Mouse (Mus musculus) stomach, embryonic 14.5 days (tissue): Measurements from ENCODE around the gene Cdhr2. TPM values are rescaled to one million over a fixed set of nuclear protein-coding genes. Genes with fewer than 3 reads are reported as not detected.

Experiments
- ATAC-seq: fragments of 200-750 bp; cut with Nextera tagmentation; 2 replicates; pipeline ENCODE4 v1.8.0; 2017; ENCODE audit warnings: low read depth, moderate TSS enrichment; ENCODE audit not compliant: insufficient number of reproducible peaks, insufficient read depth, low FRiP score
- H3K27ac ChIP-seq: fragments of 300-500 bp; sonication (generic); 2 replicates; pipeline ENCODE4 v1.5.1; 2014; ENCODE audit warnings: mild to moderate bottlenecking, low read length, moderate library complexity, mixed read lengths
- H3K27me3 ChIP-seq: fragments of 300-500 bp; sonication (generic); 2 replicates; pipeline ENCODE4 v1.6.1; 2014; ENCODE audit warnings: low read length, control low read depth, mixed read lengths; ENCODE audit not compliant: control insufficient read depth, insufficient read depth
- H3K36me3 ChIP-seq: fragments of 300-500 bp; sonication (generic); 2 replicates; pipeline ENCODE4 v1.6.1; 2014; ENCODE audit warnings: mild to moderate bottlenecking, control low read depth, low read length, moderate library complexity, mixed read lengths; ENCODE audit not compliant: control insufficient read depth, insufficient read depth
- H3K4me1 ChIP-seq: fragments of 300-500 bp; sonication (generic); 2 replicates; pipeline ENCODE4 v1.6.1; 2014; ENCODE audit warnings: low read length, control low read depth, mixed read lengths; ENCODE audit not compliant: control insufficient read depth, insufficient read depth
- H3K4me2 ChIP-seq: fragments of 300-500 bp; sonication (generic); replicated peaks from 2 replicates; pipeline ENCODE4 v1.6.1; 2014; ENCODE audit warnings: low read depth, low read length, control low read depth
- H3K4me3 ChIP-seq: fragments of 300-500 bp; sonication (generic); 2 replicates; pipeline ENCODE4 v1.5.1; 2014; ENCODE audit warnings: low read depth, low read length, control low read depth
- H3K9ac ChIP-seq: fragments of 300-500 bp; sonication (generic); replicated peaks from 2 replicates; pipeline ENCODE4 v1.6.1; 2014; ENCODE audit warnings: low read depth, mild to moderate bottlenecking, control low read depth, low read length, moderate library complexity, mixed read lengths
- H3K9me3 ChIP-seq: fragments of 300-500 bp; sonication (generic); 2 replicates; pipeline ENCODE4 v1.6.1; 2016; ENCODE audit warnings: low read depth, low read length, control low read depth; ENCODE audit not compliant: control insufficient read depth
- WGBS: fragments of 180-500 bp; shearing (Covaris S2); extraction: QIAGEN DNeasy Blood & Tissue Kit; methylation state at CpG from one replicate; pipeline ENCODE4 v1.1.7; 2014; 5-methylcytosine and 5-hydroxymethylcytosine counted together
- polyA plus RNA-seq: library from polyadenylated mRNA; unstranded; fragments of >200 nt; fragmentation: Nextera tagmentation; extraction: Ambion mirVana; gene quantifications from 2 replicates; pipeline ENCODE4 v1.2.1, GENCODE M21; 2014

The Cdhr2 gene
- polyA plus RNA-seq, 1 experiment from 2014 or later, result 1.00 TPM

GRCm38 (mm10) chr13:54702507-54702906 is 1.2 kb downstream of the Cdhr2 start:
- H3K27ac ChIP-seq, result no peak overlapping the region
- no peaks in the 10 kb centered on the region for H3K27me3 ChIP-seq
- H3K9ac ChIP-seq, result no peak overlapping the region
- H3K9me3 ChIP-seq, result no peaks in the 10 kb centered on the region
- H3K4me3 ChIP-seq, result no peak overlapping the region
- no peaks in the 10 kb centered on the region for H3K36me3 ChIP-seq
- no peak overlapping the region for H3K4me2 ChIP-seq
- no peak for ATAC-seq
- 73% methylated on average over 7 of the region's 7 CpGs for WGBS
- H3K4me1 ChIP-seq, result no peaks in the 10 kb centered on the region

DNA sequence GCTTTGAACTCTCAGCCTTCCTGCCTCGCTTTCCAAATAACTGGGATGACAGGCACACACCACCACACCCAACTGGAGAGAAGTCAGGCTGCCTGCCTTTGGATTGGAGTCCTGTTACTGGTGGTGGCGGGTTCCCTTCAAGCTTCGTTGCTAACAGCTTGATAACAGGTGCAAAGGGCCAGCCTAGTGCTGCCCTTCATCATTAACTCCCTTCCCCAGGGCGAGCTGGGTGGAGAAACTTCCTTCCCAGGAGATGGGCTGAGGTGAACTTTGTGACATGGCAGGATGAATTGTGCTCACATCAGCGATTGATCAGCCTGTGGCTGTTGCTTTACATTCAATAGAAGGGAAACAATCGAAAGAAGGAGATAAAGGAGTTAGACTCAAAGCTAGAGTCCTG is 3.6 kb downstream of the Cdhr2 start:
- Histone ChIP-seq H3K4me1 (no peaks in the 10 kb centered on the region), H3K4me3 (no peak overlapping the region), H3K4me2 (no peak overlapping the region), H3K9me3 (no peaks in the 10 kb centered on the region), H3K27ac (no peak overlapping the region), H3K27me3 (no peaks in the 10 kb centered on the region), H3K9ac (no peak overlapping the region), H3K36me3 (no peaks in the 10 kb centered on the region)
- ATAC-seq, result no peak
- 43% methylated on average over 6 of the region's 6 CpGs for WGBS

DNA sequence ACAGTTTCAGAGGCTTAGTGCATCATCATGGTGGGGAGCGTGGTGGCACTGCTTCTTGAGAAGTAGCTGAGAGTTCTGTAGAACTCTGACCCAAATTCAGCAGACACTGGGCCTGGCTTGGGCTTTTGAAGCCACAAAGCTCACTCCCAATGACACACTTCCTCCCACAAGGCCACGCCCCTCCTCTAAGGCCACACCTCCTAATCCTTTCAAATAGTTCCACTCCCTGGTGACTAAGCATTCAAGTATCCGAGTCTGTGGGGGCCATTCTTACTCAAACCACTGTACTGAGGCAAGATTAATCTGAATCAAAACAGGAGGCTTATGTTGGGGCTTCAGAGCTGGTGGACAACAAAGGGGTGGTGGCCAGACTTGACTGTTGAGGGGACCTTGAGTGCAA is 9.6 kb downstream of the Cdhr2 start:
- Histone ChIP-seq H3K9me3 (peaks cover 4% of the 10 kb centered on the region; the same call in 1 of the 2 replicates), H3K4me2 (no peak overlapping the region), H3K36me3 (no peaks in the 10 kb centered on the region), H3K27me3 (no peaks in the 10 kb centered on the region), H3K4me3 (no peak overlapping the region), H3K27ac (no peak overlapping the region), H3K9ac (no peak overlapping the region), H3K4me1 (no peaks in the 10 kb centered on the region)
- 83% methylated on average over 3 of the region's 3 CpGs for WGBS
- no peak for ATAC-seq

GRCm38 (mm10) chr13:54714393-54714792 is 13.1 kb downstream of the Cdhr2 start:
- Histone ChIP-seq H3K27ac (no peak overlapping the region), H3K27me3 (no peaks in the 10 kb centered on the region), H3K36me3 (no peaks in the 10 kb centered on the region), H3K9ac (no peak overlapping the region), H3K9me3 (peaks cover 4% of the 10 kb centered on the region; the same call in 1 of the 2 replicates), H3K4me2 (no peak overlapping the region), H3K4me1 (no peaks in the 10 kb centered on the region), H3K4me3 (no peak overlapping the region)
- no peak for ATAC-seq
- WGBS, result 37% methylated on average over 4 of the region's 4 CpGs

GRCm38 (mm10) chr13:54714996-54715395 is 13.7 kb downstream of the Cdhr2 start:
- H3K4me3 ChIP-seq, result no peak overlapping the region
- WGBS, result 65% methylated on average over 10 of the region's 10 CpGs

GRCm38 (mm10) chr13:54716916-54717315 is 15.7 kb downstream of the Cdhr2 start:
- WGBS, result 2% methylated on average over 5 of the region's 5 CpGs
- H3K4me2 ChIP-seq, result no peak overlapping the region
- no peak for ATAC-seq
- H3K27me3 ChIP-seq, result no peaks in the 10 kb centered on the region
- H3K36me3 ChIP-seq, result no peaks in the 10 kb centered on the region
- no peak overlapping the region for H3K27ac ChIP-seq
- no peak overlapping the region for H3K9ac ChIP-seq
- no peak overlapping the region for H3K4me3 ChIP-seq
- H3K9me3 ChIP-seq, result no peaks in the 10 kb centered on the region
- no peaks in the 10 kb centered on the region for H3K4me1 ChIP-seq

More at GRCm38 (mm10) chr13:54714996-54715395, 13.7 kb downstream of the Cdhr2 start:
- H3K4me2 ChIP-seq, result no peak overlapping the region
- no peaks in the 10 kb centered on the region for H3K4me1 ChIP-seq
- no peaks in the 10 kb centered on the region for H3K27me3 ChIP-seq
- peaks cover 4% of the 10 kb centered on the region; the same call in 1 of the 2 replicates for H3K9me3 ChIP-seq
- no peak for ATAC-seq
- H3K9ac ChIP-seq, result no peak overlapping the region
- no peaks in the 10 kb centered on the region for H3K36me3 ChIP-seq
- no peak overlapping the region for H3K27ac ChIP-seq

DNA sequence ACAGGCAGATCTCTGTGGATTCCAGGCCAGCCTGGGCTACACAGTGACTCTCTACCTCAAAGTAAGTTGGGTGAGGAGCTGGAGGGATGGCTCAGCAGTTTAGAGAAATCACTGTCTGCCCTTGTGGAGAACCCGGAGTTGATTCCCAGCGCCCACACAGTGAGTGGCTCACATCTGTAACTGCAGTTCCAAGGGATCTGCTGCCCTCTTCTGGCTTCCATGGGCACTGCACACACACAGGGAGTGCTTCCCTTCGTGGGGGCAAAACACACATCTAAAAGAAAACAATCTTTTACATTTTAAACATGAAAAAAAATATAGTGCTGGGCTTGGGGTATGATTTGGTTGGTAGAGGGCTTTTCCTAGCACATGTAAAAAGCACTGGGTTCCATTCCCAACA is 21.9 kb downstream of the Cdhr2 start:
- Histone ChIP-seq H3K36me3 (no peaks in the 10 kb centered on the region), H3K4me2 (no peak overlapping the region), H3K9ac (no peak overlapping the region), H3K4me1 (no peaks in the 10 kb centered on the region), H3K4me3 (no peak overlapping the region), H3K27me3 (no peaks in the 10 kb centered on the region), H3K27ac (no peak overlapping the region), H3K9me3 (peaks cover 3% of the 10 kb centered on the region; the same call in 1 of the 2 replicates)
- 91% methylated on average over 3 of the region's 3 CpGs for WGBS
- no peak for ATAC-seq

GRCm38 (mm10) chr13:54726131-54726530 is 24.9 kb downstream of the Cdhr2 start:
- ATAC-seq, result no peak
- H3K9me3 ChIP-seq, result peaks cover 3% of the 10 kb centered on the region; the same call in 1 of the 2 replicates
- WGBS, result 61% methylated on average over 11 of the region's 11 CpGs

GRCm38 (mm10) chr13:54736931-54737330 is 35.7 kb downstream of the Cdhr2 start:
- H3K27ac ChIP-seq, result no peak overlapping the region
- peaks cover 38% of the 10 kb centered on the region for H3K27me3 ChIP-seq
- H3K4me1 ChIP-seq, result peaks cover 6% of the 10 kb centered on the region; the same call in 1 of the 2 replicates
- 29% methylated on average over 3 of the region's 3 CpGs for WGBS
- no peaks in the 10 kb centered on the region for H3K9me3 ChIP-seq
- no peak for ATAC-seq
- no peak overlapping the region for H3K9ac ChIP-seq
- peak overlapping the region; percentile 59; the same call in 1 of the 2 replicates for H3K4me2 ChIP-seq
- no peaks in the 10 kb centered on the region for H3K36me3 ChIP-seq
- H3K4me3 ChIP-seq, result no peak overlapping the region

More at GRCm38 (mm10) chr13:54726131-54726530, 24.9 kb downstream of the Cdhr2 start:
- Histone ChIP-seq H3K4me3 (no peak overlapping the region), H3K36me3 (no peaks in the 10 kb centered on the region), H3K9ac (no peak overlapping the region), H3K4me1 (no peaks in the 10 kb centered on the region), H3K4me2 (no peak overlapping the region), H3K27ac (no peak overlapping the region), H3K27me3 (no peaks in the 10 kb centered on the region)
